Mouse (Mus musculus) CH12.LX (cell line): Measurements from ENCODE around the gene Elavl3.

Experiments used
- CHD2 ChIP-seq: IDR thresholded peaks from 2 replicates; pipeline ENCODE4 v1.6.1; 2011; ENCODE audit warnings: low read length, improper control_type of control experiment
- CTCF ChIP-seq, 2 experiments: IDR thresholded peaks in 1 of 2; conservative IDR thresholded peaks in 1 of 2; 2 replicates each; pipeline ENCODE4 v1.5.1; 2011 to 2012; ENCODE audit warnings: low read depth in 2 of 2, low read length in 2 of 2, improper control_type of control experiment in 1 of 2, inconsistent platforms in 1 of 2, mild to moderate bottlenecking in 1 of 2, moderate library complexity in 1 of 2
- E2F4 ChIP-seq: IDR thresholded peaks from 2 replicates; pipeline ENCODE4 v1.6.1; 2011; ENCODE audit warnings: low read depth, low read length, improper control_type of control experiment; ENCODE audit not compliant: insufficient replicate concordance
- EP300 ChIP-seq: IDR thresholded peaks from 2 replicates; pipeline ENCODE4 v1.6.1; 2011; ENCODE audit warnings: low read length, improper control_type of control experiment
- IRF4 ChIP-seq: IDR thresholded peaks from 2 replicates; pipeline ENCODE4 v1.6.1; 2014; ENCODE audit warnings: low read depth, mild to moderate bottlenecking, inconsistent platforms, low read length, improper control_type of control experiment
- JUN ChIP-seq: IDR thresholded peaks from 2 replicates; pipeline ENCODE4 v1.6.1; 2011; ENCODE audit warnings: low read depth, mild to moderate bottlenecking, low read length, improper control_type of control experiment, moderate library complexity; ENCODE audit not compliant: insufficient read depth
- POLR2A ChIP-seq: IDR thresholded peaks from 2 replicates; pipeline ENCODE4 v1.6.1; 2011; ENCODE audit warnings: low read depth, mild to moderate bottlenecking, improper control_type of control experiment, low read length
- POLR2AphosphoS2 ChIP-seq: IDR thresholded peaks from 2 replicates; pipeline ENCODE4 v1.6.1; 2011; ENCODE audit warnings: low read depth, low read length, improper control_type of control experiment
- USF1 ChIP-seq: IDR thresholded peaks from 2 replicates; pipeline ENCODE4 v1.6.1; 2014; ENCODE audit warnings: low read depth, mild to moderate bottlenecking, inconsistent platforms, low read length, improper control_type of control experiment

- TF ChIP-seq USF1 (no peak), EP300 (no peak), POLR2A (no peak), CTCF (conservative IDR thresholded peaks at IDR 0.05 in 1 of 2, IDR thresholded peaks at IDR 0.05 in 1 of 2; ENCODE audit: low read depth in 2 of 2, low read length in 2 of 2) (no peak), E2F4 (no peak), IRF4 (no peak), POLR2AphosphoS2 (no peak), CHD2 (no peak), JUN (no peak)
These were observed at the start of gene Elavl3 for GRCm38 (mm10) chr9:22051958-22052254.
